Mouse (Mus musculus): ENCODE measurements at regions not wholly inside any gene's neighbourhood (a gene's known extent, or its start where the extent isn't known, plus 50 kb on each side); places are given as distances from the start of the nearest gene placed in this dataset.
A peak's percentile ranks its signal among the peaks of the same experiment; 100 is the strongest.

- WGBS = 90% methylated on average over 2 of the region's 2 CpGs
- no peak for ATAC-seq
Observed at GRCm38 (mm10) chr7:39830831-39831230, 313.3 kb downstream of the Zfp619 start.

GRCm38 (mm10) chr7:39841988-39842387 is 324.4 kb downstream of the Zfp619 start:
- H3K36me3 ChIP-seq (ENCODE audit: control insufficient read depth, insufficient read depth, low read length) = no peaks in the 10 kb centered on the region
- H3K4me1 ChIP-seq (ENCODE audit: control insufficient read depth, insufficient read depth, low read depth, low read length) = no peaks in the 10 kb centered on the region
- H3K27ac ChIP-seq (ENCODE audit: low read depth, low read length) = no peak overlapping the region
- 90% methylated on average over 3 of the region's 3 CpGs for whole genome bisulfite sequencing
- H3K4me3 ChIP-seq (ENCODE audit: low read length) = no peak overlapping the region
- ATAC-seq = no peak
- H3K4me2 ChIP-seq (ENCODE audit: low read length) = no peak overlapping the region
- no peaks in the 10 kb centered on the region for H3K27me3 ChIP-seq (replicated peaks; ENCODE audit: control insufficient read depth, insufficient read depth, low read length)
- H3K9ac ChIP-seq (ENCODE audit: low read depth, low read length) = no peak overlapping the region
- no peaks in the 10 kb centered on the region for H3K9me3 ChIP-seq (ENCODE audit: control insufficient read depth, low read length)

More at GRCm38 (mm10) chr7:39830831-39831230, 313.3 kb downstream of the Zfp619 start:
- no peaks in the 10 kb centered on the region for H3K4me1 ChIP-seq (ENCODE audit: control insufficient read depth, insufficient read depth, low read depth, low read length)
- no peaks in the 10 kb centered on the region for H3K9me3 ChIP-seq (ENCODE audit: control insufficient read depth, low read length)
- H3K9ac ChIP-seq (ENCODE audit: low read depth, low read length) = no peak overlapping the region
- no peak overlapping the region for H3K4me2 ChIP-seq (ENCODE audit: low read length)
- no peaks in the 10 kb centered on the region for H3K36me3 ChIP-seq (ENCODE audit: control insufficient read depth, insufficient read depth, low read length)
- no peak overlapping the region for H3K27ac ChIP-seq (ENCODE audit: low read depth, low read length)
- H3K4me3 ChIP-seq (ENCODE audit: low read length) = no peak overlapping the region
- no peaks in the 10 kb centered on the region for H3K27me3 ChIP-seq (replicated peaks; ENCODE audit: control insufficient read depth, insufficient read depth, low read length)

- Histone ChIP-seq H3K9me3 (ENCODE audit: control insufficient read depth, low read length) (no peaks in the 10 kb centered on the region), H3K27ac (ENCODE audit: low read depth, low read length) (no peak overlapping the region), H3K27me3 (replicated peaks; ENCODE audit: control insufficient read depth, insufficient read depth, low read length) (no peaks in the 10 kb centered on the region), H3K4me1 (ENCODE audit: control insufficient read depth, insufficient read depth, low read depth, low read length) (no peaks in the 10 kb centered on the region), H3K4me2 (ENCODE audit: low read length) (no peak overlapping the region), H3K4me3 (ENCODE audit: low read length) (no peak overlapping the region), H3K36me3 (ENCODE audit: control insufficient read depth, insufficient read depth, low read length) (no peaks in the 10 kb centered on the region), H3K9ac (ENCODE audit: low read depth, low read length) (no peak overlapping the region)
- WGBS = 46% methylated on average over 7 of the region's 7 CpGs
- ATAC-seq = peak; percentile 96
Observed at GRCm38 (mm10) chr7:39847914-39848782, 330.6 kb downstream of the Zfp619 start.

- H3K36me3 ChIP-seq (ENCODE audit: control insufficient read depth, insufficient read depth, low read length) = no peaks in the 10 kb centered on the region
- no peaks in the 10 kb centered on the region for H3K27me3 ChIP-seq (replicated peaks; ENCODE audit: control insufficient read depth, insufficient read depth, low read length)
- no peak for ATAC-seq
- H3K27ac ChIP-seq (ENCODE audit: low read depth, low read length) = no peak overlapping the region
- no peaks in the 10 kb centered on the region for H3K4me1 ChIP-seq (ENCODE audit: control insufficient read depth, insufficient read depth, low read depth, low read length)
- no peak overlapping the region for H3K4me3 ChIP-seq (ENCODE audit: low read length)
- no peak overlapping the region for H3K9ac ChIP-seq (ENCODE audit: low read depth, low read length)
- WGBS = 91% methylated on average over 2 of the region's 2 CpGs
- H3K4me2 ChIP-seq (ENCODE audit: low read length) = no peak overlapping the region
- H3K9me3 ChIP-seq (ENCODE audit: control insufficient read depth, low read length) = no peaks in the 10 kb centered on the region
Observed at GRCm38 (mm10) chr7:39857301-39857700, 339.7 kb downstream of the Zfp619 start.

GRCm38 (mm10) chr7:39862835-39863234 is 345.3 kb downstream of the Zfp619 start:
- H3K4me3 ChIP-seq (ENCODE audit: low read length) = no peak overlapping the region
- 62% methylated on average over 4 of the region's 4 CpGs for WGBS
- ATAC-seq = peak; percentile 55
- H3K9ac ChIP-seq (ENCODE audit: low read depth, low read length) = no peak overlapping the region
- H3K27me3 ChIP-seq (replicated peaks; ENCODE audit: control insufficient read depth, insufficient read depth, low read length) = no peaks in the 10 kb centered on the region
- no peak overlapping the region for H3K4me2 ChIP-seq (ENCODE audit: low read length)
- no peaks in the 10 kb centered on the region for H3K9me3 ChIP-seq (ENCODE audit: control insufficient read depth, low read length)
- no peak overlapping the region for H3K27ac ChIP-seq (ENCODE audit: low read depth, low read length)
- H3K4me1 ChIP-seq (ENCODE audit: control insufficient read depth, insufficient read depth, low read depth, low read length) = no peaks in the 10 kb centered on the region; the same call in 1 of the 2 replicates
- no peaks in the 10 kb centered on the region for H3K36me3 ChIP-seq (ENCODE audit: control insufficient read depth, insufficient read depth, low read length)

GRCm38 (mm10) chr7:39864130-39864529 is 346.6 kb downstream of the Zfp619 start:
- Histone ChIP-seq H3K27ac (ENCODE audit: low read depth, low read length) (no peak overlapping the region), H3K27me3 (replicated peaks; ENCODE audit: control insufficient read depth, insufficient read depth, low read length) (no peaks in the 10 kb centered on the region), H3K9me3 (ENCODE audit: control insufficient read depth, low read length) (no peaks in the 10 kb centered on the region), H3K4me3 (ENCODE audit: low read length) (no peak overlapping the region), H3K36me3 (ENCODE audit: control insufficient read depth, insufficient read depth, low read length) (no peaks in the 10 kb centered on the region), H3K4me2 (ENCODE audit: low read length) (no peak overlapping the region), H3K9ac (ENCODE audit: low read depth, low read length) (no peak overlapping the region), H3K4me1 (ENCODE audit: control insufficient read depth, insufficient read depth, low read depth, low read length) (no peaks in the 10 kb centered on the region; the same call in 1 of the 2 replicates)
- 76% methylated on average over 3 of the region's 3 CpGs for WGBS
- no peak for ATAC-seq

- ATAC-seq = no peak
- no peak overlapping the region for H3K9ac ChIP-seq (ENCODE audit: low read depth, low read length)
- H3K27me3 ChIP-seq (replicated peaks; ENCODE audit: control insufficient read depth, insufficient read depth, low read length) = no peaks in the 10 kb centered on the region
- no peak overlapping the region for H3K4me3 ChIP-seq (ENCODE audit: low read length)
- no peaks in the 10 kb centered on the region for H3K36me3 ChIP-seq (ENCODE audit: control insufficient read depth, insufficient read depth, low read length)
- H3K9me3 ChIP-seq (ENCODE audit: control insufficient read depth, low read length) = no peaks in the 10 kb centered on the region
- no peaks in the 10 kb centered on the region; the same call in 1 of the 2 replicates for H3K4me1 ChIP-seq (ENCODE audit: control insufficient read depth, insufficient read depth, low read depth, low read length)
- WGBS = 94% methylated on average over 3 of the region's 3 CpGs
- no peak overlapping the region for H3K4me2 ChIP-seq (ENCODE audit: low read length)
- H3K27ac ChIP-seq (ENCODE audit: low read depth, low read length) = no peak overlapping the region
Observed at GRCm38 (mm10) chr7:39864781-39865180, 347.2 kb downstream of the Zfp619 start.

GRCm38 (mm10) chr7:39866674-39867428 is 349.3 kb downstream of the Zfp619 start:
- WGBS = 62% methylated on average over 6 of the region's 6 CpGs
- H3K9ac ChIP-seq (ENCODE audit: low read depth, low read length) = no peak overlapping the region
- H3K4me2 ChIP-seq (ENCODE audit: low read length) = no peak overlapping the region
- no peaks in the 10 kb centered on the region for H3K9me3 ChIP-seq (ENCODE audit: control insufficient read depth, low read length)
- no peak overlapping the region for H3K27ac ChIP-seq (ENCODE audit: low read depth, low read length)
- H3K4me3 ChIP-seq (ENCODE audit: low read length) = no peak overlapping the region
- H3K36me3 ChIP-seq (ENCODE audit: control insufficient read depth, insufficient read depth, low read length) = no peaks in the 10 kb centered on the region
- H3K27me3 ChIP-seq (replicated peaks; ENCODE audit: control insufficient read depth, insufficient read depth, low read length) = no peaks in the 10 kb centered on the region
- H3K4me1 ChIP-seq (ENCODE audit: control insufficient read depth, insufficient read depth, low read depth, low read length) = no peaks in the 10 kb centered on the region; the same call in 1 of the 2 replicates
- ATAC-seq = 0 out of 2 replicates have a peak, but pooled peaks have one; percentile 9

- H3K4me1 ChIP-seq (ENCODE audit: control insufficient read depth, insufficient read depth, low read depth, low read length) = no peaks in the 10 kb centered on the region; the same call in 1 of the 2 replicates
- peak; percentile 57; the same call in 1 of the 2 replicates for ATAC-seq
- 13% methylated on average over 3 of the region's 3 CpGs for whole genome bisulfite sequencing
Observed at GRCm38 (mm10) chr7:39867451-39867850, 349.9 kb downstream of the Zfp619 start.

More at GRCm38 (mm10) chr7:39867451-39867850, 349.9 kb downstream of the Zfp619 start:
- H3K27me3 ChIP-seq (replicated peaks; ENCODE audit: control insufficient read depth, insufficient read depth, low read length) = no peaks in the 10 kb centered on the region; the same call in 1 of the 2 replicates
- no peaks in the 10 kb centered on the region for H3K9me3 ChIP-seq (ENCODE audit: control insufficient read depth, low read length)
- no peaks in the 10 kb centered on the region for H3K36me3 ChIP-seq (ENCODE audit: control insufficient read depth, insufficient read depth, low read length)
- no peak overlapping the region for H3K9ac ChIP-seq (ENCODE audit: low read depth, low read length)
- no peak overlapping the region for H3K4me3 ChIP-seq (ENCODE audit: low read length)
- H3K27ac ChIP-seq (ENCODE audit: low read depth, low read length) = no peak overlapping the region
- H3K4me2 ChIP-seq (ENCODE audit: low read length) = no peak overlapping the region
